Mouse (Mus musculus) embryonic facial prominence, embryonic 12.5 days (tissue): ENCODE data around the gene H2-M10.3. TPM values are rescaled to one million over a fixed set of nuclear protein-coding genes. Genes with fewer than 3 reads are reported as not detected.

ENCODE experiments used
- polyA plus RNA-seq: library from polyadenylated mRNA; unstranded; fragments of >200 nt; fragmentation: Nextera tagmentation; extraction: Ambion mirVana; gene quantifications from 2 replicates; pipeline ENCODE4 v1.2.1, GENCODE M21; 2016

Gene H2-M10.3
- polyA plus RNA-seq, 1 experiment from 2014 or later, result not detected

Other genes starting within 250 kb of the H2-M10.3 start
- gene Gm19684, start 246.7 kb downstream of the H2-M10.3 start, polyA plus RNA-seq, result not detected in 2 replicates
- not detected in 2 replicates for gene Gm7030, start 239.0 kb downstream of the H2-M10.3 start, polyA plus RNA-seq
- not detected in 2 replicates for gene Gm8909, start 199.9 kb downstream of the H2-M10.3 start, polyA plus RNA-seq
- gene H2-T3, start 178.1 kb downstream of the H2-M10.3 start, polyA plus RNA-seq, result not detected in 2 replicates
- 98.2 and 106 TPM in 2 replicates for gene Rpp21, start 110.3 kb downstream of the H2-M10.3 start, polyA plus RNA-seq
- gene Trim39, start 96.2 kb downstream of the H2-M10.3 start, polyA plus RNA-seq, result 25.2 and 27.2 TPM in 2 replicates
- gene H2-M10.2, start 81.9 kb downstream of the H2-M10.3 start, polyA plus RNA-seq, result 0.20 TPM in 1 of 2 replicates, not detected in the other
- gene H2-M10.1, start 42.3 kb downstream of the H2-M10.3 start, polyA plus RNA-seq, result not detected in 2 replicates
- gene H2-M10.4, start 93.9 kb upstream of the H2-M10.3 start, polyA plus RNA-seq, result not detected in 2 replicates
- gene H2-M11, start 178.7 kb upstream of the H2-M10.3 start, polyA plus RNA-seq, result not detected in 2 replicates